Mouse (Mus musculus): ENCODE data around the gene Ceacam20. TPM values are rescaled to one million over a fixed set of nuclear protein-coding genes. Genes with fewer than 3 reads are reported as not detected.

Ceacam20 gene
- polyA plus RNA-seq, 1 experiment from 2014 or later = 1.7 TPM

GRCm38 (mm10) chr7:19935171-19935751, 30.0 kb upstream of the Ceacam20 start:
- no peak overlapping the region for H3K4me2 ChIP-seq (replicated peaks)
- WGBS = 72% methylated on average over 20 of the region's 20 CpGs
- H3K36me3 ChIP-seq = no peaks in the 10 kb centered on the region
- H3K4me1 ChIP-seq (replicated peaks) = 0 out of 2 replicates have a peak, but pooled peaks cover 3% of the 10 kb centered on the region
- no peak overlapping the region for H3K9ac ChIP-seq
- H3K27ac ChIP-seq = no peak overlapping the region
- no peak for ATAC-seq
- no peaks in the 10 kb centered on the region; the same call in 1 of the 2 replicates for H3K27me3 ChIP-seq (replicated peaks)
- H3K9me3 ChIP-seq = no peaks in the 10 kb centered on the region
- H3K4me3 ChIP-seq (replicated peaks) = no peak overlapping the region

- Histone ChIP-seq H3K4me2 (replicated peaks) (no peak overlapping the region), H3K36me3 (no peaks in the 10 kb centered on the region), H3K27me3 (replicated peaks) (no peaks in the 10 kb centered on the region; the same call in 1 of the 2 replicates), H3K4me3 (replicated peaks) (no peak overlapping the region), H3K4me1 (replicated peaks) (0 out of 2 replicates have a peak, but pooled peaks cover 3% of the 10 kb centered on the region), H3K9ac (no peak overlapping the region), H3K27ac (no peak overlapping the region), H3K9me3 (no peaks in the 10 kb centered on the region)
- ATAC-seq = no peak
- 73% methylated on average over 6 of the region's 6 CpGs for WGBS
Observed at GRCm38 (mm10) chr7:19935961-19936360, 29.3 kb upstream of the Ceacam20 start.

GRCm38 (mm10) chr7:19937229-19937821, 27.9 kb upstream of the Ceacam20 start:
- H3K4me1 ChIP-seq (replicated peaks) = 0 out of 2 replicates have a peak, but pooled peaks cover 3% of the 10 kb centered on the region
- no peak for ATAC-seq
- 76% methylated on average over 11 of the region's 11 CpGs for WGBS
- H3K27me3 ChIP-seq (replicated peaks) = no peaks in the 10 kb centered on the region; the same call in 1 of the 2 replicates
- H3K9ac ChIP-seq = no peak overlapping the region
- no peaks in the 10 kb centered on the region for H3K36me3 ChIP-seq
- H3K27ac ChIP-seq = no peak overlapping the region
- H3K9me3 ChIP-seq = no peaks in the 10 kb centered on the region
- H3K4me3 ChIP-seq (replicated peaks) = no peak overlapping the region
- H3K4me2 ChIP-seq (replicated peaks) = no peak overlapping the region

GRCm38 (mm10) chr7:19939555-19940235, 25.5 kb upstream of the Ceacam20 start:
- WGBS = 53% methylated on average over 11 of the region's 12 CpGs
- no peaks in the 10 kb centered on the region for H3K27me3 ChIP-seq (replicated peaks)
- 0 out of 2 replicates have a peak, but pooled peaks cover 3% of the 10 kb centered on the region for H3K4me1 ChIP-seq (replicated peaks)
- no peak overlapping the region for H3K9ac ChIP-seq
- H3K27ac ChIP-seq = no peak overlapping the region
- no peaks in the 10 kb centered on the region for H3K9me3 ChIP-seq
- H3K4me3 ChIP-seq (replicated peaks) = no peak overlapping the region
- no peaks in the 10 kb centered on the region for H3K36me3 ChIP-seq
- ATAC-seq = peak; percentile 54
- no peak overlapping the region for H3K4me2 ChIP-seq (replicated peaks)

- 17% methylated on average over 6 of the region's 6 CpGs for WGBS
- Histone ChIP-seq H3K36me3 (no peaks in the 10 kb centered on the region), H3K4me1 (replicated peaks) (0 out of 2 replicates have a peak, but pooled peaks cover 3% of the 10 kb centered on the region), H3K9ac (no peak overlapping the region), H3K4me3 (replicated peaks) (no peak overlapping the region), H3K9me3 (no peaks in the 10 kb centered on the region), H3K27me3 (replicated peaks) (no peaks in the 10 kb centered on the region), H3K4me2 (replicated peaks) (0 out of 2 replicates have a peak overlapping the region, but pooled peaks have one; percentile 22), H3K27ac (no peak overlapping the region; the same call in 1 of the 2 replicates)
- peak; percentile 23; the same call in 1 of the 2 replicates for ATAC-seq
Observed at GRCm38 (mm10) chr7:19940256-19940655, 25.0 kb upstream of the Ceacam20 start.

GRCm38 (mm10) chr7:19944709-19945108, 20.5 kb upstream of the Ceacam20 start:
- H3K27ac ChIP-seq = no peak overlapping the region
- H3K36me3 ChIP-seq = no peaks in the 10 kb centered on the region
- no peak overlapping the region for H3K4me3 ChIP-seq (replicated peaks)
- WGBS = 91% methylated on average over 8 of the region's 8 CpGs
- 0 out of 2 replicates have a peak, but pooled peaks cover 2% of the 10 kb centered on the region for H3K4me1 ChIP-seq (replicated peaks)
- H3K27me3 ChIP-seq (replicated peaks) = no peaks in the 10 kb centered on the region
- H3K9me3 ChIP-seq = no peaks in the 10 kb centered on the region
- no peak overlapping the region for H3K4me2 ChIP-seq (replicated peaks)
- no peak for ATAC-seq
- H3K9ac ChIP-seq = no peak overlapping the region

GRCm38 (mm10) chr7:19945201-19945600, 20.0 kb upstream of the Ceacam20 start:
- ATAC-seq = no peak
- WGBS = 91% methylated on average over 5 of the region's 5 CpGs
- no peaks in the 10 kb centered on the region for H3K4me1 ChIP-seq (replicated peaks)
- H3K27ac ChIP-seq = no peak overlapping the region
- H3K27me3 ChIP-seq (replicated peaks) = no peaks in the 10 kb centered on the region
- no peak overlapping the region for H3K4me2 ChIP-seq (replicated peaks)
- H3K9me3 ChIP-seq = no peaks in the 10 kb centered on the region
- no peak overlapping the region for H3K4me3 ChIP-seq (replicated peaks)
- H3K36me3 ChIP-seq = no peaks in the 10 kb centered on the region
- no peak overlapping the region for H3K9ac ChIP-seq

GRCm38 (mm10) chr7:19945821-19946515, 19.2 kb upstream of the Ceacam20 start:
- 0 out of 2 replicates have a peak, but pooled peaks cover 3% of the 10 kb centered on the region for H3K4me1 ChIP-seq (replicated peaks)
- ATAC-seq = peak; percentile 64
- H3K27me3 ChIP-seq (replicated peaks) = no peaks in the 10 kb centered on the region
- no peak overlapping the region for H3K4me3 ChIP-seq (replicated peaks)
- no peak overlapping the region for H3K27ac ChIP-seq
- H3K4me2 ChIP-seq (replicated peaks) = no peak overlapping the region
- no peak overlapping the region for H3K9ac ChIP-seq
- 63% methylated on average over 13 of the region's 13 CpGs for WGBS
- H3K9me3 ChIP-seq = no peaks in the 10 kb centered on the region
- H3K36me3 ChIP-seq = no peaks in the 10 kb centered on the region

GRCm38 (mm10) chr7:19948956-19949355, 16.3 kb upstream of the Ceacam20 start:
- Histone ChIP-seq H3K36me3 (no peaks in the 10 kb centered on the region), H3K9ac (no peak overlapping the region), H3K9me3 (no peaks in the 10 kb centered on the region), H3K27ac (no peak overlapping the region), H3K4me2 (replicated peaks) (no peak overlapping the region), H3K4me1 (replicated peaks) (peaks cover 15% of the 10 kb centered on the region; the same call in 1 of the 2 replicates), H3K4me3 (replicated peaks) (no peak overlapping the region), H3K27me3 (replicated peaks) (no peaks in the 10 kb centered on the region)
- ATAC-seq = no peak
- 80% methylated on average over 12 of the region's 12 CpGs for WGBS

GRCm38 (mm10) chr7:19949996-19950395, 15.2 kb upstream of the Ceacam20 start:
- Histone ChIP-seq H3K9ac (no peak overlapping the region), H3K27ac (no peak overlapping the region), H3K36me3 (no peaks in the 10 kb centered on the region), H3K4me1 (replicated peaks) (peaks cover 15% of the 10 kb centered on the region; the same call in 1 of the 2 replicates), H3K4me2 (replicated peaks) (0 out of 2 replicates have a peak overlapping the region, but pooled peaks have one; percentile 30), H3K9me3 (no peaks in the 10 kb centered on the region), H3K4me3 (replicated peaks) (no peak overlapping the region), H3K27me3 (replicated peaks) (no peaks in the 10 kb centered on the region)
- WGBS = 48% methylated on average over 10 of the region's 10 CpGs
- ATAC-seq = peak; percentile 32; the same call in 1 of the 2 replicates

GRCm38 (mm10) chr7:19950589-19950988, 14.6 kb upstream of the Ceacam20 start, which contains the start of gene Igsf23:
Igsf23 (minus strand) TSS chr7:19950756.
- 35% methylated on average over 9 of the region's 9 CpGs for WGBS
- Histone ChIP-seq H3K4me1 (replicated peaks) (peaks cover 15% of the 10 kb centered on the region; the same call in 1 of the 2 replicates), H3K36me3 (no peaks in the 10 kb centered on the region), H3K9me3 (no peaks in the 10 kb centered on the region), H3K9ac (no peak within 1 kb of the TSS), H3K4me2 (replicated peaks) (peak within 1 kb of the TSS; percentile 30; the same call in 1 of the 2 replicates), H3K27ac (no peak within 1 kb of the TSS), H3K4me3 (replicated peaks) (no peak within 1 kb of the TSS), H3K27me3 (replicated peaks) (no peaks in the 10 kb centered on the region)
- ATAC-seq = peak; percentile 69

Data from intestine, embryonic 15.5 days (tissue).